Mouse (Mus musculus): ENCODE results near the gene Aagab.

Aagab gene

GRCm38 (mm10) chr9:63672797-63673493 lies 70.5 kb downstream of the Aagab start:
- DNase-seq (ENCODE audit: low spot score) = no peak

GRCm38 (mm10) chr9:63673494-63673805 lies 71.0 kb downstream of the Aagab start:
- no peak for DNase-seq (ENCODE audit: low spot score)

- no peak for DNase-seq (ENCODE audit: low spot score)
Measured at GRCm38 (mm10) chr9:63674613-63675012, 72.2 kb downstream of the Aagab start.

- no peak for DNase-seq (ENCODE audit: low spot score)
Measured at GRCm38 (mm10) chr9:63677621-63678020, 75.2 kb downstream of the Aagab start.

GRCm38 (mm10) chr9:63678076-63678475 lies 75.6 kb downstream of the Aagab start:
- DNase-seq (ENCODE audit: low spot score) = no peak

- no peak for DNase-seq (ENCODE audit: low spot score)
Measured at GRCm38 (mm10) chr9:63682301-63682700, 79.8 kb downstream of the Aagab start.

GRCm38 (mm10) chr9:63682943-63683342 lies 80.5 kb downstream of the Aagab start:
- DNase-seq (ENCODE audit: low spot score) = no peak

- DNase-seq (ENCODE audit: low spot score) = no peak
Measured at GRCm38 (mm10) chr9:63684277-63684676, 81.8 kb downstream of the Aagab start.

- DNase-seq (ENCODE audit: low spot score) = no peak
Measured at GRCm38 (mm10) chr9:63685352-63685751, 82.9 kb downstream of the Aagab start.

GRCm38 (mm10) chr9:63687413-63688015 lies 85.1 kb downstream of the Aagab start:
- DNase-seq (ENCODE audit: low spot score) = no peak

GRCm38 (mm10) chr9:63690511-63690910 lies 88.1 kb downstream of the Aagab start:
- no peak for DNase-seq (ENCODE audit: low spot score)

GRCm38 (mm10) chr9:63691960-63692359 lies 89.5 kb downstream of the Aagab start:
- no peak for DNase-seq (ENCODE audit: low spot score)

Data from c-Kit-positive CD71-positive TER-119-positive erythroid progenitor cells, embryonic 14.5 days (primary cell).